In the genomic region with DNA sequence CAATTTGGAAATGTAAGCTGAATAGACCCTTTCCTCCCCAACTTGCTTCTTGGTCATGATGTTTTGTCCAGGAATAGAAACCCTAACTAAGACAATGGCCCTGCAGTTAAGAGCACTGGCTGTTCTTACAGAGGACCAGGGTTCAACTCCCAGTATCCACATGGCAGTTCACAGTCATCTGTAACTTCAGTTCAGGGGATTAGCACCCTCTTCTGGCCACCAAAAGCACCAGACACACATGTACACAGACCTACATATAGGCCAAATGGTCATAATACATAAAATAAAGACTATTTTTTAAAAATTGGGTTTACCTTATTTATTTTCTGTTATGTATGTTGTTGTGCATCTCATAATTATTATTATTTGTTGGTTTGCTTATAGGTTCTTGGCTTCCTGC, we compare ENCODE assay signal across 8 mouse cellular contexts. TPM values are rescaled to one million over a fixed set of nuclear protein-coding genes. Genes with fewer than 3 reads are reported as not detected.
A peak's percentile ranks its signal among the peaks of the same experiment; 100 is the strongest.
DNase-seq lines count a peak whose midpoint lies in the region.

No protein-coding gene starts in this region.

- peak; percentile 39 for DNase-seq in embryo, embryonic 10 days (ENCODE audit: low spot score)
- no peak for DNase-seq in embryo, embryonic 9.5 days (ENCODE audit: extremely low spot score)
- DNase-seq in lung, postnatal 25 days (ENCODE audit: low spot score), result peak; percentile 12
- DNase-seq in lung, postnatal 10 days, result no peak
- DNase-seq in forelimb bud, embryonic 11.5 days (ENCODE audit: low read depth, low spot score), result peak; percentile 6
- peak; percentile 43 for DNase-seq in thymus, postnatal 25 days
- DNase-seq in layer of hippocampus, postnatal 10 days (ENCODE audit: low spot score in 2 of 2), result no peak
- DNase-seq in left cerebral cortex, postnatal 36 days (ENCODE audit: low spot score in 2 of 2), result no peak

- intact Hi-C loops in left cerebral cortex, postnatal 36 days (cut with DNase I), result no loop called here

RNA-seq across cellular contexts. Expression of a gene that starts 38.3 kb away (rescaled TPM):
- 10 to 100 TPM; 33.5 to 35.7 TPM for total RNA-seq in layer of hippocampus, postnatal 10 days (2021)
- total RNA-seq in left cerebral cortex, postnatal 36 days (2021), result 10 to 100 TPM; 12.8 to 13.7 TPM

Comparison
In these comparisons a context has a peak if more than half of its experiments do, and no peak if none do; other contexts are left out.
1. DNase-seq: peak in embryo, embryonic 10 days (single experiment), lung, postnatal 25 days (single experiment), forelimb bud, embryonic 11.5 days (single experiment) and thymus, postnatal 25 days (single experiment); none in embryo, embryonic 9.5 days (single experiment), lung, postnatal 10 days (single experiment), layer of hippocampus, postnatal 10 days (0 of 2) and left cerebral cortex, postnatal 36 days (0 of 2).